Mouse (Mus musculus): ENCODE data around the gene Arpc5. TPM values are rescaled to one million over a fixed set of nuclear protein-coding genes. Genes with fewer than 3 reads are reported as not detected.
"Not testable (repeated sequence)": the region's sequence is repeated elsewhere in the genome, so short reads cannot be mapped to it uniquely, and the experiment has no call there.

Arpc5 gene
- polyA plus RNA-seq, 1 experiment from 2014 or later: 380 TPM

DNA sequence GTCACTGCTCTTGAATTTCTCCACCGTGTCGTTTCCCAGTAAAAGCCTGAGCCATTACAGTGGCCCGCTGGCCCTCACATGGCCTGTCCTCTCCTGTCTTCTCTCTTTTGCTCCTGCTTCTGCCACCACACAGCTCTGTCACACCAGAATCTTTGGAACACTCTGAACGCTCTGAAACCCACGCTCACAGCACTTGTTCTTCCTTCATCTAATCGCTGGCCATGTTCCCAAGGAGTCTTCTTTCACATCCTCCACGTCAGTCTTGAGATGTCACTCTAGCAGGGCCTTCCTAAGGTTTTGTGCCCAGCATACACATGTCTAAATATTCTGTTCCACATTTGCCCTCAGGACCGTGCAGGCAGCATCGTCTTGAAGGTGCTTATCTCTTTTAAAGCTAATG lies 4.7 kb downstream of the Arpc5 start:
- Histone ChIP-seq H3K36me3 (ENCODE audit: control insufficient read depth, insufficient read depth, low read length) (peaks cover 23% of the 10 kb centered on the region), H3K9me3 (replicated peaks; ENCODE audit: control insufficient read depth, low read length, poor library complexity, severe bottlenecking) (no peaks in the 10 kb centered on the region)
- 89% methylated on average over 9 of the region's 9 CpGs for WGBS

DNA sequence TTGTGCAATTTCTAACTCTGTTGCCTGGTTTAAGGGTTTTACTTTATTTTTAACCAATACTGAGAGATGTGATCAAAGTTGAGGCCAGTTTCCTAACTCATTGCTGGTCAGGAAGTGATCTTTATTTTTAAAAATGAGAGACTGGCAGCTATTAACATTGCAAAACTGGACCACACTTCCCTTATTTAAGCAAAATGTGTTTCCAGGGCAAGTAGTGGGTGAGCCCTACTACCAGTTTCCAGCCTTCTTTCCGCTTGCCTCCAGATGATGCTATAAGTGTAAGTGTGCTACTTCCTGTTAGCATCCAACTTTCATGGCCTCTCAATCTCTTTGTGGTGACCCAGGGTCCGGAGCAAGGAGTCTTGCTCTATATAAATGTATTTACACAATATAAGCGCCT lies 8.3 kb downstream of the Arpc5 start:
- H3K4me1 ChIP-seq (ENCODE audit: control insufficient read depth, insufficient read depth, low read length); ATAC-seq; H3K9me3 ChIP-seq (replicated peaks; ENCODE audit: control insufficient read depth, low read length, poor library complexity, severe bottlenecking); H3K9ac ChIP-seq (ENCODE audit: low read depth, low read length); H3K27me3 ChIP-seq (ENCODE audit: control insufficient read depth, insufficient read depth, low read depth, low read length); H3K27ac ChIP-seq (ENCODE audit: low read length); H3K4me3 ChIP-seq (ENCODE audit: low read depth, low read length); H3K4me2 ChIP-seq (ENCODE audit: low read length): not testable (repeated sequence)
- H3K36me3 ChIP-seq (ENCODE audit: control insufficient read depth, insufficient read depth, low read length): peaks cover 24% of the 10 kb centered on the region
- WGBS: 95% methylated on average over 3 of the region's 3 CpGs

More for the DNA sequence above, 4.7 kb downstream of the Arpc5 start:
- Histone ChIP-seq H3K27ac (ENCODE audit: low read length) (no peak overlapping the region), H3K9ac (ENCODE audit: low read depth, low read length) (no peak overlapping the region), H3K27me3 (ENCODE audit: control insufficient read depth, insufficient read depth, low read depth, low read length) (no peaks in the 10 kb centered on the region), H3K4me1 (ENCODE audit: control insufficient read depth, insufficient read depth, low read length) (peaks cover 12% of the 10 kb centered on the region), H3K4me3 (ENCODE audit: low read depth, low read length) (no peak overlapping the region), H3K4me2 (ENCODE audit: low read length) (no peak overlapping the region)
- no peak for ATAC-seq

DNA sequence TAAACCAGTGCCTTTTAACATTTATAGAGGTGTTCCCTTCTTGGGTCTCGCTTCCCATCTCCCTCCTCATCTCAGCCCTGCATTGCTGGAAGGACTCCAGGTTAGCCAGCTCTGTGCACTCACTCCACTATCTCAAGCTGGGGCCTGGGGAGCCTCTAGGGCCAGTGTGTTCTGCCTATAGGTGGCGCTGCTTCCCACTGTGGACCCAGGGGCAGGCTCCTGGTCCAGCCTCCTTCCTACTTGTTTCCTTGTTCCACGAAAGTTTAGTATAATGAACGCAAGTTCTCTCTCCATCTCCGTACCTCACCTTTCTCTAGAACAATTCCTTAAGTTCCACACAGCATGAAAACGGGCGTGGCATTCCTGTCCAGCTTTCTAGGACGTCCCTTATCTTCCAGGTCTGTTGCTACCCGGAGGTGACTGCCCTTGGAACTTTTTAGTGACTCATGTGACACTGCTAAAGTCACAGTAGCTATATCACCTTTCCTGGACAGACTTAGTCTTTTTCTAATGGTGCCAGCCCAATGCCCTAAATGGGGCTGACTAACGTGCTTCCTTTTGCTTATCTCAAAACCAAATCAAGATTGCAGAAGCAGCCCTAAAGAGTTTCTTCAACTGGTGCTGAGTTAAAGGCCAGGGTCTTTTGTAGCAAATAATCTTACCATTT lies 12.9 kb downstream of the Arpc5 start:
- Histone ChIP-seq H3K9me3 (replicated peaks; ENCODE audit: control insufficient read depth, low read length, poor library complexity, severe bottlenecking) (no peaks in the 10 kb centered on the region), H3K36me3 (ENCODE audit: control insufficient read depth, insufficient read depth, low read length) (peaks cover 6% of the 10 kb centered on the region; the same call in 1 of the 2 replicates), H3K4me1 (ENCODE audit: control insufficient read depth, insufficient read depth, low read length) (no peaks in the 10 kb centered on the region), H3K4me2 (ENCODE audit: low read length) (no peak overlapping the region), H3K27me3 (ENCODE audit: control insufficient read depth, insufficient read depth, low read depth, low read length) (no peaks in the 10 kb centered on the region), H3K9ac (ENCODE audit: low read depth, low read length) (no peak overlapping the region), H3K27ac (ENCODE audit: low read length) (no peak overlapping the region), H3K4me3 (ENCODE audit: low read depth, low read length) (no peak overlapping the region)
- WGBS: 40% methylated on average over 10 of the region's 10 CpGs
- no peak for ATAC-seq

DNA sequence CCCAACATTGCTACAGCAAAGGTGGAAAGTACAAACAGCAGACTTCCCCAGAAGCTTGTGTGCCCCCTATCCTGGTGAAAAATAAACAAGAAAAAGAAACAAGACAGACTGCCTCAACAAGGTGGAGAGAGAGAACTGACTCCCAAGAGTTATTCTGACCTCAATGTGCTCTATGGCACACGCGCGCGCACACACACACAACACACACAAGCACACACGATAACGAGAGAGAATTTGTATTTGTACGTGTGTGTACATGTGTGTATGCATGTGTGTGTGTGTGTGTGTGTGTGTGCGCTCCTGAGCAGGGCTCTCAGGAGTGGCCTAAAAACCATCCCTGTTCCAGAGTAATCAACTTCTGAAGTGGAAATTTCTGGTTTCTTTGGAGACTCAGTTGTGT lies 18.3 kb downstream of the Arpc5 start:
- Histone ChIP-seq H3K4me2 (ENCODE audit: low read length) (no peak overlapping the region), H3K4me1 (ENCODE audit: control insufficient read depth, insufficient read depth, low read length) (no peaks in the 10 kb centered on the region), H3K9me3 (replicated peaks; ENCODE audit: control insufficient read depth, low read length, poor library complexity, severe bottlenecking) (no peaks in the 10 kb centered on the region), H3K27ac (ENCODE audit: low read length) (no peak overlapping the region), H3K27me3 (ENCODE audit: control insufficient read depth, insufficient read depth, low read depth, low read length) (no peaks in the 10 kb centered on the region), H3K9ac (ENCODE audit: low read depth, low read length) (no peak overlapping the region), H3K4me3 (ENCODE audit: low read depth, low read length) (no peak overlapping the region), H3K36me3 (ENCODE audit: control insufficient read depth, insufficient read depth, low read length) (no peaks in the 10 kb centered on the region)
- 97% methylated on average over 8 of the region's 8 CpGs for WGBS
- ATAC-seq: no peak

DNA sequence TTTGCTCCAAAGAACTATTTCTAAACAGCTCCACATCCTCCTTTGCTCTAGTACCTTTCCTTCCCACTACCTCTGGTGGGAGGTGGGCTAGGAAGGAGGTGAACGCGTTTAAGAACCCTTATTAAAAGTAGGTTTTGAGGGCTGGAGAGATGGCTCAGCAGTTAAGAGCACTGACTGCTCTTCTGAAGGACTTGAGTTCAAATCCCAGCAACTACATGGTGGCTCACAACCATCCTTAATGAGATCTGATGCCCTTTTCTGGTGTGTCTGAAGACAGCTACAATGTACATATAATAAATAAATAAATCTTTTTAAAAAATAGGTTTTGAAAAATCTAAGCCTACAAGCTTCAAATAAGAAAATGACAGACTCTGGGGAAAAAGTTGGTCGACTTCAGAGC lies 19.1 kb downstream of the Arpc5 start:
- not testable (repeated sequence) for H3K4me3 ChIP-seq (ENCODE audit: low read depth, low read length); H3K9ac ChIP-seq (ENCODE audit: low read depth, low read length); H3K36me3 ChIP-seq (ENCODE audit: control insufficient read depth, insufficient read depth, low read length); H3K9me3 ChIP-seq (replicated peaks; ENCODE audit: control insufficient read depth, low read length, poor library complexity, severe bottlenecking); H3K4me2 ChIP-seq (ENCODE audit: low read length); H3K27me3 ChIP-seq (ENCODE audit: control insufficient read depth, insufficient read depth, low read depth, low read length); H3K4me1 ChIP-seq (ENCODE audit: control insufficient read depth, insufficient read depth, low read length); H3K27ac ChIP-seq (ENCODE audit: low read length); ATAC-seq
- WGBS: 89% methylated on average over 3 of the region's 3 CpGs

DNA sequence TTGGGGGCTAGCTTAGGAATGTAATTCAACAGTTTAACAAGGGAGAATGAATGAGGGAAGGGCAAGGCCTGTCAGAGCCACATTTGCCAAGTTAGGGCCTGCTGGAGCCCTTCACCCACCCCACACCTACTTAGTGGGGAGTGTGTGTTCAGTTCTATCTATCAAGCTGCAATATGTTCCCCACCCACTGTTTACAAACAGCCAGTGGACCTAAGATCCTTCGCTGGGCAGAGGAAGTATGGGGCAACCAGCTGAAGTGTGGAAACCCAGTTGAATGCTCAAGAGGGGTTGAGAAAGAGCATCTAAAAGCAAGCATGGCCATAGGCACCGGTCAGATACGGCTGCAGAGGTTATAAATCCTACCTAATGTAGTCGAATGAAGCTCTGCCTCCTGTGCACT lies 20.6 kb downstream of the Arpc5 start:
- no peaks in the 10 kb centered on the region for H3K9me3 ChIP-seq (replicated peaks; ENCODE audit: control insufficient read depth, low read length, poor library complexity, severe bottlenecking)
- H3K9ac ChIP-seq (ENCODE audit: low read depth, low read length): no peak overlapping the region
- H3K27me3 ChIP-seq (ENCODE audit: control insufficient read depth, insufficient read depth, low read depth, low read length): no peaks in the 10 kb centered on the region
- no peaks in the 10 kb centered on the region for H3K4me1 ChIP-seq (ENCODE audit: control insufficient read depth, insufficient read depth, low read length)
- H3K4me2 ChIP-seq (ENCODE audit: low read length): no peak overlapping the region
- H3K27ac ChIP-seq (ENCODE audit: low read length): no peak overlapping the region
- no peak overlapping the region for H3K4me3 ChIP-seq (ENCODE audit: low read depth, low read length)
- H3K36me3 ChIP-seq (ENCODE audit: control insufficient read depth, insufficient read depth, low read length): no peaks in the 10 kb centered on the region
- 94% methylated on average over 4 of the region's 4 CpGs for WGBS
- ATAC-seq: no peak

DNA sequence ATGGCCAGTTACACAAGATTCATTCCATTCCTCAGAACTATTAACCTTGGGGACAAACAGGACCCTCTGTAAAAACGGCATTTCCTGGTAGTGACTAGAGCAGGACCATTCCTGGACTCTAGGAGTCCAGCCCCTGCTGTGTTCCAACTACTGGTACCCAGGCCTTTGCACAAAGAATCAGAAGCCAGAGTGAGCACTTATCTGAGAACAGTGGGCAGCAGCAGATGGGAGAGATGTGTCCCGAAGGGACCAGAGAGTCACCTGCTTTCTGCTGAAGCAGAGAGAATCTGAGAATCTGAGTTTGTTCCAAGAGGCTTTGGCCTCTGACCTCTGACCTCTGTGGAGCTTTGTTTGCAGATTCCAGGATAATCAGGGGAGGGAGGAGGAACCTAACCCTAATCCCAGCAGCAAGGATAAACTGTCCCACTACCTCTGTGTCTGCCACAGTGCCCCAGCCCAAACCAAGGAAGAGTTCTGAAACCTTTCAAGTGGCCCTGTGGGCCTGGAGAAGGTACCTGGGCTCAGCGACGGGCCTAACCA lies 21.8 kb downstream of the Arpc5 start:
- WGBS: 21% methylated on average over 4 of the region's 4 CpGs
- Histone ChIP-seq H3K4me3 (ENCODE audit: low read depth, low read length) (no peak overlapping the region), H3K9ac (ENCODE audit: low read depth, low read length) (no peak overlapping the region), H3K4me2 (ENCODE audit: low read length) (no peak overlapping the region), H3K27ac (ENCODE audit: low read length) (no peak overlapping the region), H3K36me3 (ENCODE audit: control insufficient read depth, insufficient read depth, low read length) (no peaks in the 10 kb centered on the region), H3K27me3 (ENCODE audit: control insufficient read depth, insufficient read depth, low read depth, low read length) (no peaks in the 10 kb centered on the region), H3K9me3 (replicated peaks; ENCODE audit: control insufficient read depth, low read length, poor library complexity, severe bottlenecking) (no peaks in the 10 kb centered on the region), H3K4me1 (ENCODE audit: control insufficient read depth, insufficient read depth, low read length) (no peaks in the 10 kb centered on the region)
- ATAC-seq: no peak

DNA sequence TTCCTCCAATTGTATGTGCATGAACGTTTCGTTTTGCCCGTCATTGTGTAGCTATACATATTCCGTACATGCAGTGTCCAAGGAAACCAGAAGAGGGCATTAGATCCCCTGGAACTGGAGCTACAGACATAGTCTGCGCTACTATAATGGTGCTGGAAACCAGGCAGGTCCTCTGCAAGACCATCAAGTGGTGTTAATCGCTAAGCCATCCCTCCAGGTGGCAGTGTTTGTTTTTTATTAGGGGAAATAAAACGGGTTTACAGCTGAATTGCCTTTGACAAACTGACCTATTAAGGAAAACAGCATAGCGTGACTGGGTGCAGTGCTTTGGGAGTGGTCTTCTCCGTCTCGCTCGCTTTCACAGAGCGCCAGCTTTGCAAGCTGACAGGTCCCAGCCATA lies 23.9 kb downstream of the Arpc5 start:
- no peaks in the 10 kb centered on the region for H3K27me3 ChIP-seq (ENCODE audit: control insufficient read depth, insufficient read depth, low read depth, low read length)
- 37% methylated on average over 12 of the region's 12 CpGs for WGBS
- no peaks in the 10 kb centered on the region for H3K4me1 ChIP-seq (ENCODE audit: control insufficient read depth, insufficient read depth, low read length)
- no peak overlapping the region for H3K9ac ChIP-seq (ENCODE audit: low read depth, low read length)
- H3K4me2 ChIP-seq (ENCODE audit: low read length): no peak overlapping the region
- no peaks in the 10 kb centered on the region for H3K9me3 ChIP-seq (replicated peaks; ENCODE audit: control insufficient read depth, low read length, poor library complexity, severe bottlenecking)
- no peak for ATAC-seq
- no peak overlapping the region for H3K4me3 ChIP-seq (ENCODE audit: low read depth, low read length)
- no peaks in the 10 kb centered on the region for H3K36me3 ChIP-seq (ENCODE audit: control insufficient read depth, insufficient read depth, low read length)
- H3K27ac ChIP-seq (ENCODE audit: low read length): no peak overlapping the region

DNA sequence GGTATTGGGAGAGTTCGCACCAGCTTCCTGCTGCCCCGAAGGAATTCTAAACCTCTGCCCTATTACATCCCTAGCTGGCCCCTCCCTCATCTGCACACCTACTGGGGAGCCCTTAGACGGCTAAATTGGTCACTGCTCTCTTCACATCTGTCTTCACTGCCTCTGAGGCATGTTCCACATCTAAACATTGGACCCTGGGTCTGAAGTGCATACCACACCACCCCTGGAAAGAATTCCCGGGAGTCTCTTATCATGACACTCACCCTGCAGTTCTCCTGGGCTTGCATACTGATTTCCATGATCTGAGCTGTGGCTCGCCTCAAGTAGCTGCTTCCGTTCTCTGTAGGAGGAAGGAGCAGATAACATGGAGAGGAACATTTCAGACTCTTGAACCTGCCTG lies 24.5 kb downstream of the Arpc5 start:
- 32% methylated on average over 6 of the region's 6 CpGs for WGBS
- H3K9me3 ChIP-seq (replicated peaks; ENCODE audit: control insufficient read depth, low read length, poor library complexity, severe bottlenecking): no peaks in the 10 kb centered on the region
- no peak for ATAC-seq
- H3K4me2 ChIP-seq (ENCODE audit: low read length): no peak overlapping the region
- H3K36me3 ChIP-seq (ENCODE audit: control insufficient read depth, insufficient read depth, low read length): no peaks in the 10 kb centered on the region
- no peak overlapping the region for H3K4me3 ChIP-seq (ENCODE audit: low read depth, low read length)
- H3K9ac ChIP-seq (ENCODE audit: low read depth, low read length): no peak overlapping the region
- H3K4me1 ChIP-seq (ENCODE audit: control insufficient read depth, insufficient read depth, low read length): no peaks in the 10 kb centered on the region
- no peak overlapping the region for H3K27ac ChIP-seq (ENCODE audit: low read length)
- no peaks in the 10 kb centered on the region for H3K27me3 ChIP-seq (ENCODE audit: control insufficient read depth, insufficient read depth, low read depth, low read length)
